Mouse (Mus musculus) cerebellum, adult 9-10 months (tissue): ENCODE data around the gene Vwa3b.

Experiments used
- DNase-seq: peaks from one replicate; pipeline ENCODE4 v3.0.0; 2022

The Vwa3b gene

GRCm38 (mm10) chr1:37130012-37130570 is 103.7 kb downstream of the Vwa3b start:
- DNase-seq: no peak

DNA sequence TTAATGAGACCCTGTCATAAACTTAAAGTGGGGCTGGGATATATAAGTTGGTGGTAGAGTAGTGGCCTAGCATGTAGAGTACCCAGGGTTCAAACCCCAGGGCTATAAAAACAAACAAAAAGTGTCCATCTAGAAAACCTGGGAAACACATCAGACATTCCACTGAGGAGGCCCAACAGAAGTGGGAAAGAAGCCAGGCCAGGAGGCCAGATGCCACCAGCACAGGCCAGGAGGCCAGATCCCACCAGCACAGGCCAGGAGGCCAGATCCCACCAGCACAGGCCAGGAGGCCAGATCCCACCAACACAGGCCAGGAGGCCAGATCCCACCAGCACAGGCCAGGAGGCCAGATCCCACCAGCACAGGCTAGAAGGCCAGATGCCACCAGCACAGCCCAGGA is 104.8 kb downstream of the Vwa3b start:
- DNase-seq: no peak

- no peak for DNase-seq
Measured at GRCm38 (mm10) chr1:37132433-37132832, 106.0 kb downstream of the Vwa3b start.

- DNase-seq: no peak
Measured at GRCm38 (mm10) chr1:37145966-37146365, 119.6 kb downstream of the Vwa3b start.

GRCm38 (mm10) chr1:37149866-37150265 is 123.5 kb downstream of the Vwa3b start:
- DNase-seq: no peak

- no peak for DNase-seq
Measured at GRCm38 (mm10) chr1:37151896-37152295, 125.5 kb downstream of the Vwa3b start.

GRCm38 (mm10) chr1:37166066-37166465 is 139.7 kb downstream of the Vwa3b start:
- DNase-seq: no peak

DNA sequence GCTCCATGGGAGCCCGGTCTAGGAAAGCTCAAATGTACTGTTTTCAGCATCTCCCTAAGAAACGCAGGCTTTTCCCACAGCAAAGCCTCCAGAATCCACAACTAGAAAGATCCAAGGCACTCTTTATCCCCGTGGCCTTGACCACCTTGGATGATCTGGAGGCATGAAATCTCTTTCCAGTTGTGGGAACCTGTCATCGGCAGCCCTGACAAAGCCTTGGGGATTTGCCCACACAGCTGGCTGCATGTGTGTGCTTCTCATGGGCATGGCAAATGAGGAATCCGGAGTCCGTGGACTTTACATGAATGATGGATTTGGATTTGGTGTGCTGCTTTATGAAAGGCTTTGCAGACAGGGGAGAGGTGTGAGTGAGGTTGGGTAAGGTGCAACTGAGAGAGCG is 141.5 kb downstream of the Vwa3b start:
- no peak for DNase-seq

DNA sequence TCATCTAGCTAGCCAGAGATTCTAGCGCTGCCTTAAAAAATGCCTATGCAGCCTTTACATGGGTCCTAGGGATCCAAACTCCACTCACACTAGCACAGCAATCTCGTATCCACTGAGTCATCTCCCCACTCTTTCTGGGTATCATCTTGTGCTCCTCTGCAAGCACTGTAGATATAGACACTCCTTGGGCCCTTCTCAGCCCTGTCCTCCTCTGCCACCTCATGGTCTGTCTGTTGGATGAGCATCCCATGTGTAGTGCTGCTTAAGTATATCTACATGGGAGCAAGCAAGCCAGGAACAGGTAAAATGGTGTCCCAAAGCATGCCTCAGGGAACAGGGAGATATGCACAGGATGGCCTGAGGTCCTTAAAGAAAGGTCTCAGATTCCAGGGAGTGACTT is 151.5 kb downstream of the Vwa3b start:
- DNase-seq: no peak

GRCm38 (mm10) chr1:37179852-37180251 is 153.5 kb downstream of the Vwa3b start:
- no peak for DNase-seq

- no peak for DNase-seq
Measured at GRCm38 (mm10) chr1:37187050-37187449, 160.7 kb downstream of the Vwa3b start.

GRCm38 (mm10) chr1:37194607-37195006 is 168.2 kb downstream of the Vwa3b start:
- no peak for DNase-seq

GRCm38 (mm10) chr1:37201406-37201805 is 175.0 kb downstream of the Vwa3b start:
- no peak for DNase-seq

DNA sequence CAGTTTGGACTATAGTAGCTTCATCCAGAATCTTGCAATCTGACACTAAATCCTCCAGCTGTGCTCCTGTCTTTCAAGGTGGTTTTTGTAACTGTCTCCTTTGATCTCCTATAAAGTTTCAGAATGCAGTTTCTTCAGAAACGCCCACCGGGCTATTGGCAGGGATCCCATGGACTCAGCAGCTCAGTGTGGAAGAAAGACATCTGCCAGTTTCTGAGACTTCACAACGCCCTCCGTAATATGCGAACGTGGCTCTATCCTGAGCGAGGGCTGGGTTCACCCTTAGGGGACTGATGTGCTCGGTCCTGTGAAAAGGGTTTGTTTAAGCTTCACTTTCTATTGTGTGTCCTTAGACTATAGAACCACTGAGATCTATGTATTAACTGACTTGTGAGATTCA is 181.3 kb downstream of the Vwa3b start:
- no peak for DNase-seq

GRCm38 (mm10) chr1:37212375-37212774 is 186.0 kb downstream of the Vwa3b start:
- DNase-seq: no peak

DNA sequence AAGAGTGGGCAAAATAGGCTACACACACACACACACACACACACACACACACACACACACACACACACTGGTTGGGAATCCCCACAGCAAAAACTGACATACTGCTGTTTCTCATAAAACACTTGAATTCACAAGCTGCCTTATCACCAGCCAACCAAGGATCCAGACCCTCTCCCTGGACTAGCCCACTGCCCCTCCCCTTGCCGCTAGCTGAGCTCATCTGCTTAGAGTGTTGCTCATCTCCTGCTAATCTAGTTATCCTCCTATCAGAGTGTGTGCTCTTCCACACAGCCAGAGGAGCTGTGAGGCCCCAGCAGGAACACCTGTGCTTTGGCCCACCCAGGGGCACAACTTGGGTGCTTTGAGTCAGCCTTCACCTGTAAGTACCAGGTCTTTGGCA is 187.7 kb downstream of the Vwa3b start, which contains the start of gene Cnga3:
Cnga3 (plus strand) TSS at position 291 of the 400 bp plus-strand sequence.
- no peak for DNase-seq

DNA sequence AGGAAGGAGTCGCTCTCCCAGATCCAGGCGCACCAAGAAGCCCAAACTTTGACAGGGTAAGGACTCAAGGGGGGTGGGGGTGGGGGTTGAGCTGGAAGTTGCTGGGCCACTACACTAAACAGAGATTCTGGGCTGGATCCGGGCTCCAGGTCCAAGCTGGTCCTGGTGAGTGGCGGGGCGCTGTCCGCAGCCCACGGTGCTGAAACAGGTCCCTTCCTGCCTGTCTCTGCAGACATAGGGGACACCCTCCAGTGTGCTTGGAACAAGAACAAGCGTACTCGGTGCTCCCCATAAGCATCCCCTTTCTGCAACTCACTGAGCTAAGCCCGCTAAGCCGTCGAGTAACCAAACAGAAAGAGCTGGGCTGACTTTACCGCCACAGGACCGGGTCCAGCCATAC is 192.0 kb downstream of the Vwa3b start:
- DNase-seq: no peak

DNA sequence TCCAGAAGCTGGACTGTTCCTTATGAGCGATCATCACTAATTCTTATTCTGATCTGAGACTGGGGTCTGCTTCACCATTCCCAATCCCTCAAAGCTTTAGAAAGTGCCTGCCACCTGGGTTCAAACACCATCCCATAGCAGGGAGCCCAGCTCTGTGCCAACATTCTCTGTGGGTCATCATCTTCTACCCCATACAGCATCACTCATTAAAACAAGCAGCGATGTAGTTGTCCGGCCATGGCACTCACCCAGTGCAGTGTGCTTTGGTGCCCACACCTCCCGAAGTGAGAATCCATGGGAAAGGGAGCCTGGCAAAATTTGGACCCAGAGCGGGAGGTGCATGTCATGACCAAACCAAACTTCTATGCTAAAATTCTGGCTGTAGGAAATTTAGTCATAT is 193.2 kb downstream of the Vwa3b start:
- no peak for DNase-seq

DNA sequence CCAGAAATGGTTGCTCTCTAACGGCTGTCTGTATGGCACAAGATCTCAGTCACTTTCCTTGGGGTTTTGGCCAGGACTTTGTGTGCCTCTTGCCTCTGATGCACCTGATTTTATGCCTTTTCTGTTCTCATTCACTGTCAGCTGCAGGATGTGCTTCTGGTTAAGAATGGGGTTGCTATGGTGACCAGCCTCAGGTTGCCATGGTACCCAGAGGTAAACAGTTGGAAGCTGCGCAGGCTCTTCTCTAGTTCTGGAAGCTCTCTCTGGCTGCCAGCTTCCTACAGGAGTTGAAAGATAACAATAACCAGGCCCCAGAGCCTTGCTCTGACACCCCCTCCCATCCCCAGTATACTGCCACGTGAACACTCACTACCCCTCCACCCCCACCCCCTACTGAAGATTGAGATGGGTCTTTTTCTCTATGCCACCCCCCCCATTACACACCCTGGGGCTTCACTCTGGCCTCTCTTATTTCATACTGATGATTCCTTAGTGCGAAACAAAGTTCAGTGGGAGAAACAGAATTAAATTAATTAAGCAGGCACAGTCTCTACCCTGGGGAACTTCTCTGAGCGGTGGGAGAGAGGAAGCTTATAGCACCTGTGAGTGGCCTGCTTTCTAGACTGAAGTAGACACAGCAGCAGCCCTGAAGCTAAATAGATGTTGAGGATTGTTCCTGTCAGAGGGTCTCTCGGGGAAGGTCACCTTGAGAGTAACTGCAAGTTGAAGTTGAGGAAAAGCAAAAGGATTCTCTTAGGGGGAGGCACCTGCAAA is 193.9 kb downstream of the Vwa3b start:
- DNase-seq: peak; percentile 6

GRCm38 (mm10) chr1:37222002-37222401 is 195.6 kb downstream of the Vwa3b start:
- DNase-seq: no peak

DNA sequence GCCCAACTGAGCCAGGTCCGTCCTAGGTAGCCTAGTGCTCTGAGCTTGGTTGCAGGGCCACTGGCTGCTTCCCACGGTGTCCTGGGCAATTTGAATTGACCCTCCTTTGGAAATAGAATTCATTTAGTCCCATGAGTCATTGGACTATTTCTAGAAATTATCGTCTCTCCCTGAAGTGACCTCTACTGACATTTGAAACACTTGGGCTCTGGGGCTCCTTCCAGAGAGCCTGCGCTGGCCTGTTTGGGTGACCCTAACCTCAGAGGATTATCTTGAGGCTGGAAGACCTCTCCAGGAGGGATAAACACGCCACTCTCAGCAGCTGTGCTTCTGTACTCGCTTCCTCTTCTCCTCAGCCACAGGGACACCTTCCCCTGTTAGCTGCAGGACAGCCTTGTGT is 204.0 kb downstream of the Vwa3b start:
- DNase-seq: no peak

GRCm38 (mm10) chr1:37231295-37231701 is 204.9 kb downstream of the Vwa3b start:
- DNase-seq: no peak
